In genomic region chr5:137054299-137054698, GRCm38 (mm10) we compare ENCODE assay signal across 23 mouse cellular contexts. TPM values are rescaled to one million over a fixed set of nuclear protein-coding genes. Genes with fewer than 3 reads are reported as not detected.
"Had no signal": no experiment of that assay in that cellular context is flagged by ENCODE, and none has a peak within 500 bp of the region (broad histone marks: within the 10 kb centered on the region; RNA-seq: fewer than 3 reads in every experiment).

No protein-coding gene starts in this region.

- H3K27ac ChIP-seq: lung, embryonic 15.5 days; macrophage; midbrain, embryonic 13.5 days; midbrain, embryonic 15.5 days; neural tube, embryonic 12.5 days had no signal

- H3K4me1 ChIP-seq: lung, embryonic 15.5 days; midbrain, embryonic 13.5 days; midbrain, embryonic 15.5 days; neural tube, embryonic 12.5 days had no signal

- H3K4me3 ChIP-seq: lung, embryonic 15.5 days; megakaryocyte, embryonic 14.5 days; midbrain, embryonic 13.5 days; midbrain, embryonic 15.5 days; neural tube, embryonic 12.5 days had no signal

- ATAC-seq: lung, postnatal 0 days; midbrain, embryonic 13.5 days; midbrain, embryonic 15.5 days had no signal

- DNase-seq: liver, postnatal 0 days; lung, adult 2 months; lung, postnatal 14 days; lung, postnatal 36 days; retina, postnatal 1 day; right cerebral cortex, adult 18-20 months; right cerebral cortex, postnatal 25 days; right cerebral cortex, postnatal 4 days; spleen, adult 18-20 months; thymus, adult 18-20 months; thymus, postnatal 14 days; thymus, postnatal 36 days had no signal

RNA-seq across cellular contexts. Expression of gene Serpine1, which starts 17.8 kb away (rescaled TPM):
- total RNA-seq: monocyte, adult 5-6 weeks; neutrophil, adult 5-6 weeks had no signal
- polyA plus RNA-seq: midbrain, embryonic 11.5 days had no signal

RNA-seq across cellular contexts. Expression of gene Vgf, which starts 28.1 kb away (rescaled TPM):
- total RNA-seq: megakaryocyte progenitor cell, adult 5-6 weeks; monocyte, adult 5-6 weeks; neutrophil, adult 5-6 weeks had no signal
- polyA plus RNA-seq: liver, postnatal 0 days; lung, adult 2 months; macrophage had no signal
